Mouse (Mus musculus): Measurements from ENCODE around the gene Abi2. TPM values are rescaled to one million over a fixed set of nuclear protein-coding genes. Genes with fewer than 3 reads are reported as not detected.

The Abi2 gene
- polyA plus RNA-seq, 1 experiment from 2014 or later, result 8.7 TPM

DNA sequence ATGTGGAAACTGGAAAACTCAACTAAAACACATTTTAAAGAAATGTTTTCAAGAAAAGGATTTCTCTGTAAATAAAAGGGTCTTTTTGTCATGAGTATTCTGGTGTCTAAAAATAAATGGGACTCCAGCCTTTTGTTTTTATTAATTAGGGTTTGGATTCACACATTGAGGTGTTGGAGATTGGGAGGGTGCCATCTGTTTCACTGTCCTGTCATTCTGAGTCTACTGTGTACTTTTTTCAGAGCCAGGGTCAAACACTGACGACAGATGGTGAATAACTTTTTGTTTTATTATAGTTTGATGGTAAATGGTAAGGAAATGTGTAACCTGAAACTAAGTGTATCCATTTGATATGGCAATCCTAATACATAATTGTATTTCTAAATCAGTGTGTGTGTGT is 72.1 kb downstream of the Abi2 start:
- 48% methylated on average over 1 of the region's 1 CpGs for WGBS
- no peaks in the 10 kb centered on the region for H3K4me1 ChIP-seq (replicated peaks; ENCODE audit: control insufficient read depth, insufficient read depth, low read length)
- ATAC-seq, result no peak
- peaks cover 4% of the 10 kb centered on the region for H3K36me3 ChIP-seq (ENCODE audit: control insufficient read depth, insufficient read depth)
- no peak for TF ChIP-seq CTCF (IDR thresholded peaks at IDR 0.05; ENCODE audit: low read depth)
- no peaks in the 10 kb centered on the region for H3K9me3 ChIP-seq (ENCODE audit: control insufficient read depth)
- no peaks in the 10 kb centered on the region for H3K27me3 ChIP-seq (replicated peaks; ENCODE audit: control insufficient read depth, insufficient read depth, low read length)
- no peak overlapping the region for H3K27ac ChIP-seq (ENCODE audit: low read depth, low read length)
- no peak overlapping the region for H3K9ac ChIP-seq (ENCODE audit: low read depth, low read length)
- H3K4me2 ChIP-seq (replicated peaks; ENCODE audit: low read depth), result no peak overlapping the region
- H3K4me3 ChIP-seq (ENCODE audit: low read depth, low read length), result no peak overlapping the region

DNA sequence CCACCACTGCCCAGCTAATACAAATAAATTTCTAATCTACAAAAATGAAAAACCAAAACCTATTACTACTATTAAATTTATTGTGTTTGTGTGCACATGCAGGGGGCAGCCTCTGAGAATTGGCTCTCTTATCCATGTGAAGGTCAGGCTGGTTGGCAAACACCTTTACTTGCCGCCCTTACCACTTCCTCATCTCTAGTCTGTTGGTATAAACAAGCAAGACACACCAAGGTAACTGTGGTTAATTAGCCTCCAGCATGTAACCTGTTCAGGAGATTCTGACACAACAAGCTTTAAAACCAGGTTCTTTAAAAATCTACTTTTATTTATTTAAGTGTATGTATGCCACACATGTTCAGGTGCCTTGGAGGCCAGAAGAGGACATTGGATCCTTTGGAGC is 73.5 kb downstream of the Abi2 start:
- Histone ChIP-seq H3K27ac (ENCODE audit: low read depth, low read length) (no peak overlapping the region), H3K27me3 (replicated peaks; ENCODE audit: control insufficient read depth, insufficient read depth, low read length) (no peaks in the 10 kb centered on the region), H3K9me3 (ENCODE audit: control insufficient read depth) (no peaks in the 10 kb centered on the region), H3K4me3 (ENCODE audit: low read depth, low read length) (no peak overlapping the region), H3K36me3 (ENCODE audit: control insufficient read depth, insufficient read depth) (peaks cover 13% of the 10 kb centered on the region), H3K4me1 (replicated peaks; ENCODE audit: control insufficient read depth, insufficient read depth, low read length) (no peaks in the 10 kb centered on the region), H3K9ac (ENCODE audit: low read depth, low read length) (no peak overlapping the region), H3K4me2 (replicated peaks; ENCODE audit: low read depth) (no peak overlapping the region)
- no peak for ATAC-seq
- TF ChIP-seq CTCF (IDR thresholded peaks at IDR 0.05; ENCODE audit: low read depth), result no peak
- WGBS, result 74% methylated on average over 1 of the region's 1 CpGs

DNA sequence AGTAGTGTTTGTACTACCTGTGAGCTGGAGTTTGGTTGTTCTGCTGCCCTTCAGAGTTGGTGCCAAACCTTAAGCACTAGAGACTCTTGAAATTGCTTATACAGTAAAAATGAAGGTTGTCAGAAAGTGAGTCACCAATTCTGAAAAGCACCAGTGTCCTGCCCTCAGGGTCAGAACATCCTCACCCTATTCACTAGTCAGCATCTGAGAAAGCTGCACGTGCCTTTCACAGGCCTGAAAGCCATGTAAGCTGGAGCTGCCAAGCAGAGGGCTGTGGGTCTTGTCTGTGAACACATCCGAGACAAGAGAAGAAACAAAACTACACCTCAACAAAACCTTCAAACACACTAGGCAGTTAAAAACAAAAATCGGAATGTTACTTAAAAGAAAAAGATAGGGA is 76.2 kb downstream of the Abi2 start:
- TF ChIP-seq CTCF (IDR thresholded peaks at IDR 0.05; ENCODE audit: low read depth), result no peak
- H3K27ac ChIP-seq (ENCODE audit: low read depth, low read length), result no peak overlapping the region
- peaks cover 37% of the 10 kb centered on the region for H3K36me3 ChIP-seq (ENCODE audit: control insufficient read depth, insufficient read depth)
- H3K27me3 ChIP-seq (replicated peaks; ENCODE audit: control insufficient read depth, insufficient read depth, low read length), result no peaks in the 10 kb centered on the region
- WGBS, result 92% methylated on average over 3 of the region's 3 CpGs
- no peak overlapping the region for H3K4me2 ChIP-seq (replicated peaks; ENCODE audit: low read depth)
- no peak for ATAC-seq
- H3K4me1 ChIP-seq (replicated peaks; ENCODE audit: control insufficient read depth, insufficient read depth, low read length), result no peaks in the 10 kb centered on the region
- no peaks in the 10 kb centered on the region for H3K9me3 ChIP-seq (ENCODE audit: control insufficient read depth)
- H3K4me3 ChIP-seq (ENCODE audit: low read depth, low read length), result no peak overlapping the region
- H3K9ac ChIP-seq (ENCODE audit: low read depth, low read length), result no peak overlapping the region

DNA sequence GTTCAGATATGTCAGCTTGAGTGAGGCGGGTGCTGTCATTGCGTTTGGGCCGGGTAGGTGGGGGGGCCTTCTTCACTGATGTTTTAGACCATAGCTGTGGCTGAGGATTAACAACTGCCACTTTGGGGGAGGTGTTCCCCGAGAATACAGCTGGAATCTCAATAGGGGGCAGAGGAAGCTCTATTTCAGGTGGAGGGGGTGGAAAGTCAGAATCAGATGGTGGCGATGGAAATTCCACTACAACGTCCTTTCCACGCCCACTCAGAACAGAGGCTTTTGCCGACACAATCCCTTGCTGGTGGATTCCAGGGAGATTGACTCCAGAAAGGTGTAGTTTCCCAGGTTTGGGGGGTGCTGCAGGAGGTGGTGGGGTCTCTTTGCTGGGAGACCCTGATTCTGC is 79.2 kb downstream of the Abi2 start:
- Histone ChIP-seq H3K36me3 (ENCODE audit: control insufficient read depth, insufficient read depth) (peaks cover 53% of the 10 kb centered on the region), H3K9me3 (ENCODE audit: control insufficient read depth) (no peaks in the 10 kb centered on the region), H3K4me1 (replicated peaks; ENCODE audit: control insufficient read depth, insufficient read depth, low read length) (no peaks in the 10 kb centered on the region), H3K27me3 (replicated peaks; ENCODE audit: control insufficient read depth, insufficient read depth, low read length) (no peaks in the 10 kb centered on the region), H3K4me3 (ENCODE audit: low read depth, low read length) (no peak overlapping the region), H3K9ac (ENCODE audit: low read depth, low read length) (no peak overlapping the region), H3K4me2 (replicated peaks; ENCODE audit: low read depth) (no peak overlapping the region), H3K27ac (ENCODE audit: low read depth, low read length) (no peak overlapping the region)
- no peak for TF ChIP-seq CTCF (IDR thresholded peaks at IDR 0.05; ENCODE audit: low read depth)
- WGBS, result 86% methylated on average over 8 of the region's 8 CpGs
- ATAC-seq, result no peak

DNA sequence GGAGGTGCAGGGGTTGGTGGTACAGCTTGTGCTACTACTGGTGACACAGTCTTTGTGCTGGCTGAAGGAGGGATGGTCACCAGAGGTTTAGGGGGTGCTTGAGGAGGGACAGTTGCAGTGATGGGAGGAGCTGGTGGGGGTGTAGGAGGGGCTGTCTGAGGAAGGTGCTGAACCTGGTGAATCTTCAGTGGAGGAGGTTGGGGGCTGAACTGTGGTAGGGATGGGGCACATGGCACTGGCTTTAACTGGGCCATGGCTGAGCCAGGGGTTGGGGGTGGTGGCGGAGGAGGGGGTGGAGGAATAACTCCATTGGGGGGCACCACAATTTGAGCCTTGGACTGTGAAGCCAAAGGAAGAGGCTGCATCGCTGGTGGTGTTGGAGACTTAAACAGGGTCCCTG is 80.2 kb downstream of the Abi2 start:
- Histone ChIP-seq H3K36me3 (ENCODE audit: control insufficient read depth, insufficient read depth) (peaks cover 61% of the 10 kb centered on the region), H3K27me3 (replicated peaks; ENCODE audit: control insufficient read depth, insufficient read depth, low read length) (no peaks in the 10 kb centered on the region), H3K27ac (ENCODE audit: low read depth, low read length) (no peak overlapping the region), H3K4me2 (replicated peaks; ENCODE audit: low read depth) (no peak overlapping the region), H3K4me1 (replicated peaks; ENCODE audit: control insufficient read depth, insufficient read depth, low read length) (no peaks in the 10 kb centered on the region), H3K9me3 (ENCODE audit: control insufficient read depth) (no peaks in the 10 kb centered on the region), H3K4me3 (ENCODE audit: low read depth, low read length) (no peak overlapping the region), H3K9ac (ENCODE audit: low read depth, low read length) (no peak overlapping the region)
- WGBS, result 98% methylated on average over 2 of the region's 2 CpGs
- no peak for TF ChIP-seq CTCF (IDR thresholded peaks at IDR 0.05; ENCODE audit: low read depth)
- ATAC-seq, result no peak

DNA sequence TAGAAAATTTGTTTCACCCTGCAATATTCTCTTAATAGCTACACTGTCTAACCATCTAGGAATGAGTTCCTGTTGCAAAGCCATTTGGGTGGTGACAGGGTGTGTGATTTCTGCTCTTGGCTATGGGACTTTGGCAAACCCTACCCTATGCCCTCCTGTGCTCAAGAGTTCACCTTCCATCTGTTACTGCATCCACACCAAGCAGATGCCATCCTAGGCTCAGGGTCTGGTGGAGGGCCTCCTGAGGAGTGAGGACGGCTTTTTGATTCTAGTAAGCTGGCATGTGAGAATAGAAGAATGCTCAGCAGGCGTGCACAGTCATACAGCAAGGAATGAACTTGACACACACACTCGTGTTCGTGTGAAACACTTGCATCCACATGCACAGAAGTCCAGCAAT is 81.1 kb downstream of the Abi2 start:
- no peak overlapping the region for H3K4me2 ChIP-seq (replicated peaks; ENCODE audit: low read depth)
- H3K9me3 ChIP-seq (ENCODE audit: control insufficient read depth), result no peaks in the 10 kb centered on the region
- no peaks in the 10 kb centered on the region for H3K4me1 ChIP-seq (replicated peaks; ENCODE audit: control insufficient read depth, insufficient read depth, low read length)
- H3K4me3 ChIP-seq (ENCODE audit: low read depth, low read length), result no peak overlapping the region
- H3K27ac ChIP-seq (ENCODE audit: low read depth, low read length), result no peak overlapping the region
- no peak overlapping the region for H3K9ac ChIP-seq (ENCODE audit: low read depth, low read length)
- H3K36me3 ChIP-seq (ENCODE audit: control insufficient read depth, insufficient read depth), result peaks cover 65% of the 10 kb centered on the region
- no peak for ATAC-seq
- no peaks in the 10 kb centered on the region for H3K27me3 ChIP-seq (replicated peaks; ENCODE audit: control insufficient read depth, insufficient read depth, low read length)
- 89% methylated on average over 4 of the region's 4 CpGs for WGBS
- TF ChIP-seq CTCF (IDR thresholded peaks at IDR 0.05; ENCODE audit: low read depth), result no peak

DNA sequence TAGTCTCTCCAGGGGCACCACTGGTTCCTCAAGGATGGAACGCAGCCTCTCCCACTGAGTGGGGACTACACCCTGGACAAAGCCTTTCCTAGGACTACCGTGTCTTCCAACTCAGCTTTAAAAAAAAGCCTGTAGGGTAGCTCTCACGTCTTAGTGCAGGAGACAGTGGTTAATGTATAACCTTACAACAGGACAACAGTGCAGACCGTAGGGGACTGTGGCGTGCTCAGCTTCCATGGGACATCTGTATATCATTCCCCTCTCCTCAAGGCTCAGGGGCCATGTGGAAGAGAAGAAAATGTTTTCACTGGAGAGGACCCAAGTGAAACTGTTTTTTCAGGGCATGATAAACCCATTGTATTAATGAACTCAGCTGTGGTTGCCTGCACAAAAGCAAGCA is 83.0 kb downstream of the Abi2 start:
- H3K4me1 ChIP-seq (replicated peaks; ENCODE audit: control insufficient read depth, insufficient read depth, low read length), result no peaks in the 10 kb centered on the region
- 43% methylated on average over 5 of the region's 5 CpGs for WGBS
- no peaks in the 10 kb centered on the region for H3K27me3 ChIP-seq (replicated peaks; ENCODE audit: control insufficient read depth, insufficient read depth, low read length)
- peaks cover 69% of the 10 kb centered on the region for H3K36me3 ChIP-seq (ENCODE audit: control insufficient read depth, insufficient read depth)
- no peak for ATAC-seq
- no peak overlapping the region for H3K27ac ChIP-seq (ENCODE audit: low read depth, low read length)
- no peak overlapping the region for H3K4me2 ChIP-seq (replicated peaks; ENCODE audit: low read depth)
- no peak overlapping the region for H3K9ac ChIP-seq (ENCODE audit: low read depth, low read length)
- no peaks in the 10 kb centered on the region for H3K9me3 ChIP-seq (ENCODE audit: control insufficient read depth)
- no peak overlapping the region for H3K4me3 ChIP-seq (ENCODE audit: low read depth, low read length)
- TF ChIP-seq CTCF (IDR thresholded peaks at IDR 0.05; ENCODE audit: low read depth), result no peak

Measured in intestine, postnatal 0 days (tissue).